Mouse (Mus musculus): ENCODE results near the gene Vwa2. TPM values are rescaled to one million over a fixed set of nuclear protein-coding genes. Genes with fewer than 3 reads are reported as not detected.

The Vwa2 gene
- 18.3 and 18.5 TPM in 2 replicates for polyA plus RNA-seq (2015; fragmentation: Nextera tagmentation; extraction: Ambion mirVana)

GRCm38 (mm10) chr19:56873816-56874600, at the start of gene Vwa2:
Vwa2 (plus strand) TSS chr19:56874249.
- peaks cover 6% of the 10 kb centered on the region for H3K4me1 ChIP-seq (replicated peaks; ENCODE audit: insufficient read depth, low read length)
- DNase-seq (ENCODE audit: low spot score), result no peak
- no peaks in the 10 kb centered on the region for H3K36me3 ChIP-seq (ENCODE audit: insufficient read depth, low read length)
- H3K9me3 ChIP-seq (replicated peaks; ENCODE audit: low read length), result no peaks in the 10 kb centered on the region
- H3K27ac ChIP-seq, result no peak within 1 kb of the TSS
- H3K4me2 ChIP-seq (ENCODE audit: low read length), result peak within 1 kb of the TSS; percentile 86
- peak; percentile 70 for ATAC-seq (replicated peaks; ENCODE audit: low FRiP score, low read depth)
- H3K27me3 ChIP-seq (ENCODE audit: insufficient read depth, low read length), result peaks cover 16% of the 10 kb centered on the region
- peak within 1 kb of the TSS; percentile 46 for H3K4me3 ChIP-seq (replicated peaks; ENCODE audit: low read depth, low read length)
- TF ChIP-seq CTCF (IDR thresholded peaks at IDR 0.05; ENCODE audit: low read depth), result no peak
- H3K9ac ChIP-seq (ENCODE audit: low read depth, low read length), result peak within 1 kb of the TSS; percentile 53
- 3% methylated on average over 71 of the region's 71 CpGs for WGBS

- no peak within 1 kb of the TSS for H3K27ac ChIP-seq
- WGBS, result 59% methylated on average over 43 of the region's 44 CpGs
- no peak for TF ChIP-seq CTCF (IDR thresholded peaks at IDR 0.05; ENCODE audit: low read depth)
- peak within 1 kb of the TSS; percentile 13; the same call in 1 of the 2 replicates for H3K4me2 ChIP-seq (ENCODE audit: low read length)
- no peak for ATAC-seq (replicated peaks; ENCODE audit: low FRiP score, low read depth)
- H3K4me1 ChIP-seq (replicated peaks; ENCODE audit: insufficient read depth, low read length), result no peaks in the 10 kb centered on the region; the same call in 1 of the 2 replicates
- H3K9me3 ChIP-seq (replicated peaks; ENCODE audit: low read length), result no peaks in the 10 kb centered on the region
- no peak for DNase-seq (ENCODE audit: low spot score)
- H3K4me3 ChIP-seq (replicated peaks; ENCODE audit: low read depth, low read length), result no peak within 1 kb of the TSS
- H3K27me3 ChIP-seq (ENCODE audit: insufficient read depth, low read length), result no peaks in the 10 kb centered on the region
- H3K36me3 ChIP-seq (ENCODE audit: insufficient read depth, low read length), result no peaks in the 10 kb centered on the region
- no peak within 1 kb of the TSS for H3K9ac ChIP-seq (ENCODE audit: low read depth, low read length)
These were observed 47.9 kb upstream of the Vwa2 start, which contains the start of gene Tdrd1 for GRCm38 (mm10) chr19:56826047-56826631. Tdrd1 (plus strand) TSS chr19:56826209.

- H3K27ac ChIP-seq, result no peak overlapping the region
- H3K9ac ChIP-seq (ENCODE audit: low read depth, low read length), result no peak overlapping the region
- H3K36me3 ChIP-seq (ENCODE audit: insufficient read depth, low read length), result no peaks in the 10 kb centered on the region
- H3K4me1 ChIP-seq (replicated peaks; ENCODE audit: insufficient read depth, low read length), result no peaks in the 10 kb centered on the region
- no peaks in the 10 kb centered on the region for H3K9me3 ChIP-seq (replicated peaks; ENCODE audit: low read length)
- TF ChIP-seq CTCF (IDR thresholded peaks at IDR 0.05; ENCODE audit: low read depth), result no peak
- no peak overlapping the region for H3K4me3 ChIP-seq (replicated peaks; ENCODE audit: low read depth, low read length)
- no peaks in the 10 kb centered on the region for H3K27me3 ChIP-seq (ENCODE audit: insufficient read depth, low read length)
- 50% methylated on average over 11 of the region's 11 CpGs for WGBS
- ATAC-seq (replicated peaks; ENCODE audit: low FRiP score, low read depth) (no peak), DNase-seq (ENCODE audit: low spot score) (no peak)
- H3K4me2 ChIP-seq (ENCODE audit: low read length), result no peak overlapping the region
These were observed 45.7 kb upstream of the Vwa2 start for GRCm38 (mm10) chr19:56828305-56828704.

GRCm38 (mm10) chr19:56829267-56829666, 44.8 kb upstream of the Vwa2 start:
- no peak for ATAC-seq (replicated peaks; ENCODE audit: low FRiP score, low read depth)
- Histone ChIP-seq H3K4me3 (replicated peaks; ENCODE audit: low read depth, low read length) (no peak overlapping the region), H3K27me3 (ENCODE audit: insufficient read depth, low read length) (no peaks in the 10 kb centered on the region), H3K4me2 (ENCODE audit: low read length) (no peak overlapping the region), H3K36me3 (ENCODE audit: insufficient read depth, low read length) (no peaks in the 10 kb centered on the region), H3K27ac (no peak overlapping the region), H3K9me3 (replicated peaks; ENCODE audit: low read length) (no peaks in the 10 kb centered on the region), H3K9ac (ENCODE audit: low read depth, low read length) (no peak overlapping the region), H3K4me1 (replicated peaks; ENCODE audit: insufficient read depth, low read length) (no peaks in the 10 kb centered on the region)
- DNase-seq (ENCODE audit: low spot score), result no peak
- 75% methylated on average over 9 of the region's 9 CpGs for WGBS
- TF ChIP-seq CTCF (IDR thresholded peaks at IDR 0.05; ENCODE audit: low read depth), result no peak

- H3K9me3 ChIP-seq (replicated peaks; ENCODE audit: low read length), result no peaks in the 10 kb centered on the region
- H3K4me2 ChIP-seq (ENCODE audit: low read length), result no peak overlapping the region
- H3K9ac ChIP-seq (ENCODE audit: low read depth, low read length), result no peak overlapping the region
- no peaks in the 10 kb centered on the region for H3K27me3 ChIP-seq (ENCODE audit: insufficient read depth, low read length)
- H3K4me1 ChIP-seq (replicated peaks; ENCODE audit: insufficient read depth, low read length), result no peaks in the 10 kb centered on the region
- no peaks in the 10 kb centered on the region for H3K36me3 ChIP-seq (ENCODE audit: insufficient read depth, low read length)
- 81% methylated on average over 4 of the region's 4 CpGs for WGBS
- ATAC-seq (replicated peaks; ENCODE audit: low FRiP score, low read depth), result no peak
- TF ChIP-seq CTCF (IDR thresholded peaks at IDR 0.05; ENCODE audit: low read depth), result no peak
- H3K27ac ChIP-seq, result no peak overlapping the region
- no peak overlapping the region for H3K4me3 ChIP-seq (replicated peaks; ENCODE audit: low read depth, low read length)
- DNase-seq (ENCODE audit: low spot score), result no peak
These were observed 43.9 kb upstream of the Vwa2 start for GRCm38 (mm10) chr19:56830163-56830562.

GRCm38 (mm10) chr19:56835340-56835739, 38.7 kb upstream of the Vwa2 start:
- Histone ChIP-seq H3K36me3 (ENCODE audit: insufficient read depth, low read length) (no peaks in the 10 kb centered on the region), H3K4me2 (ENCODE audit: low read length) (no peak overlapping the region), H3K9ac (ENCODE audit: low read depth, low read length) (no peak overlapping the region), H3K27me3 (ENCODE audit: insufficient read depth, low read length) (no peaks in the 10 kb centered on the region), H3K4me1 (replicated peaks; ENCODE audit: insufficient read depth, low read length) (no peaks in the 10 kb centered on the region), H3K9me3 (replicated peaks; ENCODE audit: low read length) (no peaks in the 10 kb centered on the region), H3K27ac (no peak overlapping the region), H3K4me3 (replicated peaks; ENCODE audit: low read depth, low read length) (no peak overlapping the region)
- no peak for ATAC-seq (replicated peaks; ENCODE audit: low FRiP score, low read depth)
- no peak for TF ChIP-seq CTCF (IDR thresholded peaks at IDR 0.05; ENCODE audit: low read depth)
- 50% methylated on average over 9 of the region's 9 CpGs for WGBS
- no peak for DNase-seq (ENCODE audit: low spot score)

All from kidney, postnatal 0 days (tissue).